Mouse (Mus musculus) liver, adult 2 months (tissue): ENCODE data around the gene Clmn.

ENCODE experiments used
- CTCF ChIP-seq: fragments of 200-500 bp; IDR thresholded peaks from 2 replicates; pipeline ENCODE4 v1.5.1; 2011; ENCODE audit warnings: low read depth, low read length, control low read depth
- POLR2A ChIP-seq: fragments of 200-500 bp; IDR thresholded peaks from 2 replicates; pipeline ENCODE4 v1.6.1; 2011; ENCODE audit warnings: low read length, control low read depth; ENCODE audit not compliant: insufficient read depth; ENCODE audit errors: extremely low read depth

GRCm38 (mm10) chr12:104898718-104899117 lies 33.8 kb upstream of the Clmn start:
- TF ChIP-seq CTCF: peak; percentile 70
- TF ChIP-seq POLR2A: no peak
